In the genomic region with DNA sequence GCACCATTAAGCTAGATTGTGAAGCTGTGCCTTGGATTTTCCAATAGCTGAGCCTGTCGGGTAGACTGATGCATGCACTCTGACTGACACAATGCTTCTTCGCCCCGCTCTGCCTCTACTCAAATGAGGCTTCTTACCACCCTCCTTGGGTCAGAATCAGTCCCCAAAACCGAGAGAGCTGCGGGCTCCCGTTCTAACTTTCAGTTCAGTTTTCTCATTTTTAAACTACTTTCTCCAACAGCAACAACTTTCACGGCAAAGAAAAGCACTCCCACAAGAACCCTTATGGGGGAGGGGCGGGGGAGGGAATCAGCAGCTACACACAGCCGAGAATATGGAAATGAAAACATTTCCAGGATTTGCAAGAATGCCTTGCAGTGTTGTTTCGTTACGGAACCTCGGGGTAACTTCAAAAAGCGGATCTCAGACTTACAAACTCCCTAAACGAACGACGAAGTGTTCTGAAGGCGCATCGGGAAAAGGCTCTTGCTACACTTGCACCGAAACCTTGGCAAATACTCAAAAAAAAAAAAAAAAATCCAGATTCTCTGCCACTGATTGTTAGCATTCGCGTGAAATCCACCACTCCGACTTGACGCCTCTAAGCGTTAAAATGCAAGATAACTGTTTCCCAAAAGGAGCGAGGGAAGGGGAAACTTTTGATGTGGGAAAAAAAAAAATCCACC, we compare ENCODE assay signal across 8 mouse cellular contexts. TPM values are rescaled to one million over a fixed set of nuclear protein-coding genes. Genes with fewer than 3 reads are reported as not detected.
A peak's percentile ranks its signal among the peaks of the same experiment; 100 is the strongest.
DNase-seq lines count a peak whose midpoint lies in the region; ATAC-seq and TF ChIP-seq lines count a peak whose summit lies in the region.

No protein-coding gene starts in this region.

- ATAC-seq in heart, embryonic 14.5 days (ENCODE audit: insufficient number of reproducible peaks, insufficient read depth, low FRiP score, low read depth): no peak
- ATAC-seq in megakaryocyte progenitor cell, adult 5-6 weeks (replicated peaks; ENCODE audit: poor library complexity): peak; percentile 20
- no peak for ATAC-seq in stomach, embryonic 16.5 days (ENCODE audit: insufficient read depth, low FRiP score)

- H3K9me3 ChIP-seq in E14TG2a.4 (ENCODE audit: low read length): no peaks in the 10 kb centered on the region
- no peaks in the 10 kb centered on the region for H3K9me3 ChIP-seq in heart, embryonic 14.5 days (ENCODE audit: control insufficient read depth, low read length)
- no peaks in the 10 kb centered on the region for H3K9me3 ChIP-seq in stomach, embryonic 16.5 days (replicated peaks; ENCODE audit: control insufficient read depth, low read length)

- H3K9ac ChIP-seq in heart, embryonic 14.5 days (ENCODE audit: low read length): peak overlapping the region; percentile 92
- peak overlapping the region; percentile 98 for H3K9ac ChIP-seq in stomach, embryonic 16.5 days (ENCODE audit: low read length)

- H3K4me2 ChIP-seq in heart, embryonic 14.5 days (ENCODE audit: low read length): peak overlapping the region; percentile 88
- peak overlapping the region; percentile 63 for H3K4me2 ChIP-seq in stomach, embryonic 16.5 days (ENCODE audit: low read depth, low read length)

- H3K4me3 ChIP-seq in E14TG2a.4 (replicated peaks; ENCODE audit: low read length): peak overlapping the region; percentile 96
- peak overlapping the region; percentile 76 to 87 for H3K4me3 ChIP-seq in heart, embryonic 14.5 days (ENCODE audit: control insufficient read depth in 1 of 2, insufficient read depth in 1 of 2, low read depth in 1 of 2, low read length in 2 of 2)
- peak overlapping the region; percentile 97 for H3K4me3 ChIP-seq in stomach, embryonic 16.5 days (replicated peaks; ENCODE audit: low read length)

- no peaks in the 10 kb centered on the region for H3K27me3 ChIP-seq in E14TG2a.4 (ENCODE audit: insufficient read depth, low read length)
- no peaks in the 10 kb centered on the region for H3K27me3 ChIP-seq in heart, embryonic 14.5 days (ENCODE audit: control insufficient read depth, insufficient read depth, low read length)
- no peaks in the 10 kb centered on the region for H3K27me3 ChIP-seq in stomach, embryonic 16.5 days (ENCODE audit: control insufficient read depth, insufficient read depth, low read length)

- peaks cover 33% of the 10 kb centered on the region for H3K4me1 ChIP-seq in E14TG2a.4 (replicated peaks; ENCODE audit: low read depth, low read length)
- H3K4me1 ChIP-seq in heart, embryonic 14.5 days (ENCODE audit: control insufficient read depth in 2 of 2, insufficient read depth in 2 of 2, low read length in 2 of 2): peaks cover 5 to 26% of the 10 kb centered on the region in 2 experiments
- peaks cover 20% of the 10 kb centered on the region for H3K4me1 ChIP-seq in stomach, embryonic 16.5 days (ENCODE audit: control insufficient read depth, insufficient read depth, low read length)

- peaks cover 39% of the 10 kb centered on the region for H3K36me3 ChIP-seq in E14TG2a.4 (ENCODE audit: insufficient read depth, low read length)
- H3K36me3 ChIP-seq in heart, embryonic 14.5 days (ENCODE audit: control insufficient read depth, insufficient read depth, low read length): peaks cover 25% of the 10 kb centered on the region
- H3K36me3 ChIP-seq in stomach, embryonic 16.5 days (ENCODE audit: control insufficient read depth, insufficient read depth, low read length): no peaks in the 10 kb centered on the region

- TF ChIP-seq CTCF in E14TG2a.4 (conservative IDR thresholded peaks at IDR 0.05; ENCODE audit: low read length): no peak

- under 1% methylated on average over 25 of the region's 25 CpGs for WGBS in heart, embryonic 14.5 days
- under 1% methylated on average over 25 of the region's 25 CpGs for WGBS in stomach, embryonic 16.5 days

- H3K27ac ChIP-seq in heart, embryonic 14.5 days (replicated peaks in 1 of 2; ENCODE audit: control insufficient read depth in 1 of 2, insufficient read depth in 1 of 2, low read depth in 2 of 2, low read length in 2 of 2): peak overlapping the region; percentile 97 to 99
- H3K27ac ChIP-seq in stomach, embryonic 16.5 days (ENCODE audit: low read length): peak overlapping the region; percentile 100

- peak; percentile 42 for DNase-seq in adrenal gland, adult 2 months
- no peak for DNase-seq in adrenal gland, adult 18-20 months (ENCODE audit: low spot score in 2 of 2)
- peak; percentile 63 for DNase-seq in embryo, embryonic 10 days (ENCODE audit: low spot score)
- peak; percentile 70 to 80 for DNase-seq in kidney, postnatal 4 days

RNA-seq across cellular contexts. Expression of a gene that starts 1.0 kb away (rescaled TPM):
- 10 to 100 TPM; 54.3 to 60.7 TPM for total RNA-seq in adrenal gland, adult 2 months (2021)
- 60.4 and 61.6 TPM in 2 replicates for polyA plus RNA-seq in adrenal gland, adult 2 months (2012; rRNA removed)
- total RNA-seq in adrenal gland, adult 18-20 months (2021): 10 to 100 TPM; 40.2 to 54.4 TPM
- polyA plus RNA-seq in heart, embryonic 14.5 days (2014; fragmentation: Nextera tagmentation; extraction: Ambion mirVana): 130 and 132 TPM in 2 replicates
- total RNA-seq in megakaryocyte progenitor cell, adult 5-6 weeks (2015): 470 TPM in 2 replicates
- total RNA-seq in megakaryocyte progenitor cell, adult 5-6 weeks (2017): 476 and 558 TPM in 2 replicates
- polyA plus RNA-seq in stomach, embryonic 16.5 days (2015; fragmentation: Nextera tagmentation; extraction: Ambion mirVana): 164 and 199 TPM in 2 replicates

RNA-seq across cellular contexts. Expression of a gene that starts 17.5 kb away (rescaled TPM):
- total RNA-seq in adrenal gland, adult 2 months (2021): 1 to 10 TPM; 2.8 to 5.3 TPM
- polyA plus RNA-seq in adrenal gland, adult 2 months (2012; rRNA removed): 2.2 and 3.1 TPM in 2 replicates
- 1 to 10 TPM; 4.4 to 5.0 TPM for total RNA-seq in adrenal gland, adult 18-20 months (2021)
- polyA plus RNA-seq in heart, embryonic 14.5 days (2014; fragmentation: Nextera tagmentation; extraction: Ambion mirVana): 2.3 and 2.6 TPM in 2 replicates
- total RNA-seq in megakaryocyte progenitor cell, adult 5-6 weeks (2015): 7.0 and 10.6 TPM in 2 replicates
- total RNA-seq in megakaryocyte progenitor cell, adult 5-6 weeks (2017): 7.4 and 10.8 TPM in 2 replicates
- polyA plus RNA-seq in stomach, embryonic 16.5 days (2015; fragmentation: Nextera tagmentation; extraction: Ambion mirVana): 3.1 and 3.4 TPM in 2 replicates

Comparison
In these comparisons a context has a peak if more than half of its experiments do, and no peak if none do; other contexts are left out.
1. DNase-seq: peak in adrenal gland, adult 2 months (single experiment), embryo, embryonic 10 days (single experiment) and kidney, postnatal 4 days (2 of 2); none in adrenal gland, adult 18-20 months (0 of 2).
2. RNA of a gene that starts 1.0 kb away (total RNA-seq): 470 to 558 TPM in megakaryocyte progenitor cell, adult 5-6 weeks; 54.3 to 60.7 TPM in adrenal gland, adult 2 months and 40.2 to 54.4 TPM in adrenal gland, adult 18-20 months; every median in the first group is over 4 times any median in the second.
3. Peak in every context shown above with its lines, with median percentiles within 50 percentile points of each other: H3K4me3 ChIP-seq.